Mouse (Mus musculus): ENCODE measurements around the gene Gse1. TPM values are rescaled to one million over a fixed set of nuclear protein-coding genes. Genes with fewer than 3 reads are reported as not detected.
A peak's percentile ranks its signal among the peaks of the same experiment; 100 is the strongest.
"Not testable (repeated sequence)": the region's sequence is repeated elsewhere in the genome, so short reads cannot be mapped to it uniquely, and the experiment has no call there.

Gse1 gene
- total RNA-seq, 4 experiments from 2014 or later: 30.7 to 64.5 (median 48.4) TPM

DNA sequence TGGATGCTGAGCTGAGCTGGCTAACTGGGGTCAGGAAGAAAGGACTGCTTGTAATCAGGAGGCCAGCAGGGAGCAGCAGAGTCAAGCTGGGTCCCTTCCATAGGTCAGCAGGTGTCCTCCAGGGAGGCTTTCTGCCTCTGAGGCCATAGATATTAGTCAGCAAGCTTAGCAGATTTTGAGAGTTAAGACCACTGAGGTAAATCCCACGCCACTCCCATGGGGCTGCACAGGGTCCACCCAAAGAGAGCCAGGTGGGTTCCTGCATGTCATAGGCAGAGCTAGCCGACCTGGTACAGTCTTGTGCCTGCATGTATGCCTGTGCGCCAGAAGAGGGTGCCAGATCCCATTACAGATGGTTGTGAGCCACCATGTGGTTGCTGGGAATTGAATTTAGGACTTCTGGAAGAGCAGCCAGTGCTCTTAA is 98.9 kb downstream of the Gse1 start:
- no peak for DNase-seq

DNA sequence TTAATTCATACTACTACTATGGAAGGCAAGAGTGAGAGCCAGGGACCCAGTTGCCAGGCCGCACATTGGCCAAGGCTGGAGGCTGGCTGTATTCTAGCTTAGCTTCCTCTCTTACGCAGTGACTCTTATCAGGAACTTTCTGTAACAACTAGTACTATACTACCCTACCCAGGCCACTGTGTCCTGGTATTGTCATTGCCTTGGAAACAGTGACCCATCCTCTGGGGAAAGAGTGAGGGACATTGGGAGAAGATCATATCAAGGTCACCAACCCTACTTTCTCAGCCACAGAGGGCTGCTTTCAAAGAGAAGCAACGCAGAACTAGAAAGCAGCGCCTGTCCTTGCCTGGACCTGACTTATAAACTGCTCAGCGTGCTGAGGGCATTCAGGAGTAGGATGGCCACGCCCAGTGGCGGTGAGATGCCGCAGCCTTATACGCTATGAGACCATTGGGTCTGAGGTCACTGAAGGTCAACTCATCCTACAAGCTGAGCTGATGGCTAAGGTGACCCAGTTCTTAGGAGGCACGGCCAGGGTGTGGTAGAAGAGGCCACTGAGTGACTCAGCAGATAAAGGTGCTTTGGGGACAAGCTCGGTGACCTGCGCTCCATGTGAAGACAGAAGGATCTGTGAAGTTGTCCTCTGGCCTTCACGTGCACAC is 100.2 kb downstream of the Gse1 start:
- no peak for DNase-seq

GRCm38 (mm10) chr8:120329030-120329748 is 100.9 kb downstream of the Gse1 start:
- no peak for DNase-seq

DNA sequence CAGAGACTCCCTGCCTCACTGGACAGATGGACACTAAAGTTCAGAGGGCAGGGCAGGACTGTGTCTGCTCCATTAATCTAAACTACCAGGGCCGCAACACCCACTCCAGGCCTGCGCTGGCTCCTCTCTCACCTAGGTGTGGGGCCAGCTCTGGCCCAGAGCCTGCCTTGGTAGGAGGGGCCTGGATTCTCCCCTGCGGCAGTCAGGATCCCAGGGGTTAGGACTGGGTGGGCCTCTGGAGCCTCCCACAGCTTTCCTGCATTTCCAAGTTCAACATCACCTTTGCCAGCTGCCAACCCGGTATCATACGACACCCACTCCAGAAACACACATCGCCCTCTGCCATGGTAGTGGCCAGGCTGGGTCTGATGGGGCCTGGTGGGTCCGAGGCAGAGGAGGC is 102.8 kb downstream of the Gse1 start:
- DNase-seq: no peak

DNA sequence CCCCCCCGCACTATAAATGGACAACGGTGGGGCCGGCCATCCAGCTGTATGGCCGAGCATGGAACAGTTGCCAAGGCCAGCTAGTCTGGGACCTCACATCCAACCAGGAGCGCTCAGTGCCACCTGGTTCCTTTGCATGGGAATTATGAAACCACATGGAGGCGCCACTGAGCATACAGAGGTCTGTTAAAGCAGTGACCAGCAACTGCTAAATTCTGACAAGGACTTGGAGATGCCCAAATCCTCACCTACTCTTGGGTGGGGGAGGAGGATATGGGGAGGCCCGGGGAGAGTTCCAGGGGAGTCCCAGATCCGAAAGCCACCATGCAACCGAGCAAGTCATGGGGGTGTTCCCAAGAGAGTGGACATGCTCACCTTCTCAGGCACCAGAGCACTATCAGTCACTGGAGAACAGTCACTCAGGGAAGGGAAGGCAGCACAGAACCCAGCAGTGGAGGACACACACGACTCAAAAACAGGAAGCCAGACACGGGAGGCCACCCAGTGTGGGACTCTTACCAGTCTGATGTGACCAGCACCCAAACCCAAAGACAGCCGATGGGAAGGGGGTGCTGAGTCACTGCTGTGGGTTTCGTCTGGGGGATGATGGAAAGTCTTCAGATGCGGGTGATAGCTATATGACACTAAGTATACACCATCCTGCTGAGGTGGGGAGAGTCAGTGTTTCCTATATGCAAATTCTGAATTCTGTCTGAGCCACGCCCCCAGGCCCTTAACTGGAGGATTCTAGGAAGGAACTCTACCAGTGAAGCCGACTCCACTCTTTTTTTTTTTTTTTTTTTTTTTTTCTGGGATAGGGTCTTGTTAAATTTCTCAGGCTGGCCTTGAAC is 104.3 kb downstream of the Gse1 start:
- DNase-seq: no peak

DNA sequence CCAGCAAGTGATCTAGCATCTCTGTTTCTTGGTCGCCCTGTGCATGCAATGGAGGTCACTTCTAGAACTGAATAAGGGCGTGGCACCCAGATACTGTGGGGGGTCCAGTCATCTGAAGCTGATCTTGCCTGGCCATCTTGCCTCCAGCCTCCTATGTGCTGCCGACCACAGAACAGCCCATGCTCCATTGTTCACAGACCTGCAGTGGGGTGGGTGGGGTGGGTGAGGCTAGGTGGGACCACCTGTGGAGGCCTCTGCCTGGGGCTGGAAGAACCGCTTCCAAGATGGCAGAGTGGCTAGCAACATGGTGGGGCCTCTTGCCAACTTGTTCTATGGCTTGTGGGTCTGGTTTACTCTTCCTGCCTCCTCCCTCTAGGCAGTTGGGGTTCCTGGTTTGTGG is 105.4 kb downstream of the Gse1 start:
- DNase-seq: no peak

DNA sequence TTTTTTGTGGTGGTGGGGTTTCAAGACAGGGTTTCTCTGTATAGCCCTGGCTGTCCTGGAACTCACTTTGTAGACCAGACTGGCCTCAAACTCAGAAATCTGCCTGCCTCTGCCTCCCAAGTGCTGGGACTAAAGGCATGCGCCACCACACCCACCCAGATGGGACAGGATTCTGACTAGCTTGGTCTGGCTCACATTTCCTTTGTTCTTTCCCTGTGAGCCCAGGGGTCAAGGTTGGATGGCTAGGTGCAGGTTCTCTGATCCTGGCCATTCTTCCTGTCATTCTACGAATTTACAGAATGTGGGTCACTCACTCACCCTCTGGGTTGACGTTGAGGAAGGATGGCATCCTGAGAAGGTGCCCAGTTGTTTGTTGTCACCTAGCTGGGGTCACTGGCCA is 106.0 kb downstream of the Gse1 start:
- not testable (repeated sequence) for DNase-seq

- DNase-seq: no peak
Observed at GRCm38 (mm10) chr8:120334878-120335261, 106.6 kb downstream of the Gse1 start.

DNA sequence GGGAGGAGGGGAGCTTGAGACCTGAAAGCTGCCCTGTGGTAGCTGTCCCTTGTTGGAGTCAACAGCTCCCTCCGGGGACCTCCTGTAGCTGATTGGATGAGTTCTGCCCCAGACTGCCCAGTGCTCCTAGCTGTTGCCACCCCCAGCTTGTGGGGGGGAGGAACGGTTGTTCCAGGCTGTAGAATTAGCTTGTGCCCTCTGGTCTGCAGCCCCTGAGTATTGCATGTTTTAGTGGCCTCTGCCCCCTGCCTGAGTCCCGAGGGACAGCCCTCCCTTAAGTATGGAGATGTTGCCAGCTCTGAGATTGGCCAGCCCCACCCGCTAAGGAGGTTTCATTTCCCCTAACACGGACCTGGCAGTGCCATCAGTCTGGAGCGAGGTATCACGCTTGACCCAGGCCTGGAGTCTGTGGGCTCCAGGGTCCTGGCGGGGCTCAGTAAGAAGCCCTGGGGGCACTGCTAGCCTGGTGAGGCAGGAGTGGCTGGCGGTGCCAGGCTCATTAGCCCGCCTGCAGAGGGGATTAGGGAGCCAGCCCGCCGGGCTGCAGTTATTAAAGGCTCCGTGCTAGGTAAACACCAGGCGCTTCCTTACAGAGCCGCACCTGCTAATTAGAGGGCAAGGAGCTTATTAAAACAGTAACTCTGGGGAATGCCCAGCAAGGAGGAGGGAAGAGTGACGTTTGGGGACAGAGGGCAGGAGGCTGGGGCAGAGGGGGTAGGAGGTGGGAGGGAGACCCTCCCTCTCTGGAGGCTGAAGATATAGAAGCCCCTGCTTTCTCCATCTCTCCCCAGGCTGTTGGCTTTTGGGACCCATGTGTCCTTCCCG is 107.2 kb downstream of the Gse1 start:
- no peak for DNase-seq

- no peak for DNase-seq
Observed at GRCm38 (mm10) chr8:120336087-120336380, 107.8 kb downstream of the Gse1 start.

GRCm38 (mm10) chr8:120336909-120337555 is 108.8 kb downstream of the Gse1 start:
- no peak for DNase-seq

DNA sequence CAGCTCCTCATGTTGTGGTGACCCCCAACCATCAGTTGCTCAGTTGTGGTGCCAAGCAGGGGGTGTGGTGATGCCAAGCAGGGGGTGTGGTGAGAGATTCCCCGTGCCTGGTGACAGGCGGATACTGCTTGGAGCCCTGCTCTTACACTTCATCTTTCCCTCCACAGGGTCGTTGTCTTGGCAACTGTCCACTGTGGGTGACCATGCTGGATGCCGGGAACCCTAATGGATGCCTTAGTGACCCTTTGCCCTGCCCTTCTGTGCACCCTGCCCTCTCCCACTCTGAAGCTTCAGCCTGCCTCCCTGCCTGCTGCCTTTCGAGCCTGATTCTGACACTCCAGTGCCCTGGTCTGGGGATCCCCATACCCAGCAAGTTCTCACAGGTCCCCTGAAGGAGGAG is 109.4 kb downstream of the Gse1 start:
- no peak for DNase-seq

DNA sequence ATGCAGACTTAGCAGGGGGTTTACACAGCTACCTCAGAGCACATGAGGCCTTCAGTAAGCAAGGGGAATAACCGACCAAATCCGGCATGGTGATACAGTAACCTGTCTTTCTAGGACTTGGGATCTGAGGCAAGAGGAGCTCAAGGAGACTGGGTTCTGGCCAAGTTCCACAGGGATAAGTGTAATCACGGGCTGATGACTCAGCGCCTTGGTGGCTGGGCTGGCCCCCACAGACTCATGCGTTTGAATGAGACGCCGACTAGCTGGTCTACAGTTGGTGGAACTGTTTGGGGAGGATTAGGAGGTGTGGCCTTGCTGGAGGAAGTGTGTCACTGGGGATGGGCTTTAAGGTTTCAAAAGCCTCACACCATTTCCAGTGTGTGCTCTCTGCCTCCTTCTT is 110.4 kb downstream of the Gse1 start:
- DNase-seq: no peak

DNA sequence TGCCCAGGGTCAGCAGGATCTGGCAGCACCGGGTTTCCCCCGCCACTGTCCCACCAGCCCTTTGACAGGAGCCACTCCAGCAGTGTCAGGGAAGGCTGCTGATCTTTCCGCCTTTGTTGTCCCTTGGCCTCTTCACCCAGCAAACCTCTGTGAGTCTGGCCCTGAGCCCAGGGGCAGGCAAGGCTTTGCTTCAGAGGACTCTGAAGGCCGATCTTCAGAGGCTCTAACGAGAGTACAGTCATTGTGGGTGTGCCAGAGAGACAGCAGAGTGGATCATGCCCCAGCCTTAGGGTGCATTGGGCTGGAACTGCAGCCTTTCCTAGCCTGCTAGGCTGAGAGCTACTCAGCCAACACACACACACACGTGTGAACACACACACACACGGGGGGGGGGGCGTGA is 111.5 kb downstream of the Gse1 start:
- peak; percentile 85 for DNase-seq

GRCm38 (mm10) chr8:120341124-120341523 is 112.9 kb downstream of the Gse1 start:
- DNase-seq: no peak

- DNase-seq: no peak
Observed at GRCm38 (mm10) chr8:120342847-120343548, 114.7 kb downstream of the Gse1 start.

- no peak for DNase-seq
Observed at GRCm38 (mm10) chr8:120343582-120343981, 115.3 kb downstream of the Gse1 start.

- no peak for DNase-seq
Observed at GRCm38 (mm10) chr8:120344166-120344565, 115.9 kb downstream of the Gse1 start.

DNA sequence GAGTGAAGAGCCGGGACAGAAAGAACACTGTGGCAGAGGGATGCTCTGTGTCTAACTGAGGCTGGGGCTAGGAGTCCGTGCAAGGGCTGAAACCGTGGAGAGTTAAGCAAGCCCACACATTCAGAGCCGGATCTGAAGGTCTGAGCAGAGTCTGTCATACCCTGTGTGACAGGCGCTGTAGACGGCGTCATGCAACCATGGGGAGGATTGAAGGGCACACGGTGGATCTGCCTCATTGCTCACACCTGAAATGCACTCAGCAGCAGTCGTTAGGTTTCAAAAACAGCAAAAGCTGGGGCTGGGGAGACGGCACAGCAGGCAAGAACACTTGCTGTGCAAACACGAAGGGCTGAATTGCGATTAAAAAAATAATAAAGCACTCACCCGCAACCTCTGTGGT is 116.3 kb downstream of the Gse1 start:
- DNase-seq: no peak

DNA sequence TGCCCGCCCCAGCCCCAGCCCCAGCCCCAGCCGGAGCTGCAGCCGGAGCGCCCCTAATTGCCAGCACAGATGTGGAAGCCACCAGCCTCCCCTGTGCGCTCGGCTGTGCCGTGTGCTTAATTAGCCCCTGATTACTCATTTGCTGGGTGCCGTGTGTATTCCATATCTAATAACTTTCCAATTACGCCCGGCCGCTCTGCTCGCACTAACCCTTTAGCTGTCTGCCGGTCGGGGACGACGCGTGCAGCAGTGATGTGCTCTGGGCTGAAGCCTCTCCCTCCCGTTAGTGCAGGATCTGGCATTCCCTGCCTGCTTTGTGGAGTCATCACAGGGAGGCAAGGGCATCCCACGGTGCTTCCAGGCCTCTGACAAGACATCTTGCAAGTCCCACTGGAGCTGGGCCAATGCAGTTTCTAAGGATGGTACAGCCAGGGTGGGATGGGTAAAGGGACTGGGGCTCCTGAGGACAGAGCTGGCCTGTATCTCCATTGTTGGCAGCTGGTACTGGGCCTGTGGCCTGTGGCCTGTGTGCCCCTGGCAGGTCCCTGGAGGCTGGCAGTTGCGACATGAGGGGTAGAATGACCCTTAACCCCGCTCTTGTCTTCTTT is 119.6 kb downstream of the Gse1 start:
- no peak for DNase-seq

DNA sequence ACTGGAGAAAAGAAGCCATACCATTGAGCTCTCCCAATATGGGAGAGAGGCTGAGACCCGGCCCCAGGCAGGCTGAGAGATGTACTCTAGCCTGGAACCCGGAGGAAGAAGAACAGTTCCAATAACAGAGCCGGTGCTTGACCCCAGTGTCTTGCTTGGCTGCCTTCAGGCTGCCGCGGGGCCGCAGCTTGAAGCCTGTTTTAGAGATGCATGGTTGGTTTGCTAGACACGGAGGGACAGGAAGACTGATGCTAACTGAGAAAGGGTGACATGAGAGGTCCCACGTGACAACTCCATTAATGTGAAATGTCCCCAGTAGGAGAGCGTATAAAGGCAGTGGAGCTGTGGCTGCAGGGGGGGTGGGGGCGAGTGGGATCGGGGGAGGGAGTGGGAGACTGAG is 120.7 kb downstream of the Gse1 start:
- no peak for DNase-seq

All from adrenal gland, adult 8-10 months (tissue).